Mouse (Mus musculus) brain, embryonic 18.5 days (tissue): ENCODE results near the gene Eps15.

Experiments
- DNase-seq: peaks from one replicate; pipeline ENCODE4 v3.0.0-alpha.2; 2012; ENCODE audit warnings: low read depth, low spot score

The Eps15 gene

GRCm38 (mm10) chr4:109432668-109433375 lies 152.8 kb downstream of the Eps15 start:
- no peak for DNase-seq

- no peak for DNase-seq
Observed at GRCm38 (mm10) chr4:109433641-109434040, 153.6 kb downstream of the Eps15 start.

- DNase-seq, result no peak
Observed at GRCm38 (mm10) chr4:109434256-109434655, 154.2 kb downstream of the Eps15 start.
